Mouse (Mus musculus): ENCODE measurements around the gene Scel.

Gene Scel

DNA sequence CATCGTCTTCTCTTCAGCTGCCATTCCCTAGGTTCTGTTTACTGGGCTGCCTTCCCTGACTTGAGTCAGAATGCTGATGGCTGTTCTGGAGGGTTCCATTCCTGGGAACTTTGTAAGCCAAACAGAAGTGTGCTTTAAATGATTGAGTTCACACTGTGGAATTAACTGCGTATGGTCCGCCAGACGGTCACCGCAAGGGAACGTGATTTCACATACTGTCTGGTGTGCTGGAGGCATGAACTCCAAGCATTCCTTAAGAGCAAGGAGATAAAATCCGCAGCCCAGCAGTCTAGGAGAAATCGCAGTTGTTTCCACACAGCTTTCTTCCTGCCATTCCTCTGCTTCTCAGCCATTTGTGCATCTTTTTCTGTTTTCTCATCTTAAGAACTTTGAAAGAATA is 2.3 kb downstream of the Scel start:
- DNase-seq (ENCODE audit: low spot score), result no peak

DNA sequence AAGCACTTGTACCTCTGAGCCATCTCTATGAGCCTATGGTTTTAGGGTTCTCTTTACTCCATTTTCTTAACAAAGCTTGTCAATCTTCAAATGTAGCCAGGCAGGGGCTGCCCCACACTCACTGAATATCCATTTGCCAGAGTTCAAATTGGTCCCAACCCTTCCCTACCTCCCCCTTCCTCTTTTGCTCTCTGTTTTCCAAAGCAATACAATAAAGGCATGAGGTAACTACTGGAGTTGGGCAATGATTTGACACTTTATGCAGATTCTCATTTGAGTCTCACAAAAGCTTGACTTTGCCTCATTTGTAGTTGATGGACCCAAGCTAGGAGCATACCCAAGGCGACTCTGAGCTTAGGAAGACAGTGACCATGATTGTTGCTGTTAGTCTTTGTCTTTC is 13.1 kb downstream of the Scel start:
- no peak for DNase-seq (ENCODE audit: low spot score)

DNA sequence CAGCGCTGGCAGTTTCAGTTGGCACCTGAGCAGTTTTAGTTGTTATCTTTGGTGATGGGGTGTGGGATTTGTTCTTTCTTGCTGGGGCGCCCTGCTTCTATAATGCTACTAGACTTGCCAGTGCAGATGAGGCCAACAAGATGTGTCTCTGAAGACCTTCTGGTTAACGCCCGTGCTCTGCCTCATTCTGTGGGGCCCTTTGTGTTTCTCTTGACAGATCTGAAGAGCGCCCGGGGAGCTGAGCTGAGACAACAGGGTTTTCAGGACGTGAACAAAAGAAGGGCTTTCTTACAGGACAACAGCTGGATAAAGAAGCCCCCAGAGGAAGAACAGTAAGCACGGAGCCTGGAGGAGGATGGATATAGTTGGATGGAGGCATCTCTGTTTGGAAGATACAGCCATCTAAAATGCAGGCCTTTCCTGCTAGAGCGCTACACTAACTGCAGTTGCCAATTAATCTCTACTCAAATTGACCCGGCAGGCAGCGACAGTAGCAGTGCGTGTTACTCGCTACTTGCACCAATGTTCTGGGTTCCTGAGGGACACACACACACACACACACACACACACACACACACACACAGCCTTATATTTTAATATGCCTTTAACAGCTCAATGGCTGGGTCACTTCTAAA is 16.7 kb downstream of the Scel start:
- DNase-seq (ENCODE audit: low spot score), result no peak

DNA sequence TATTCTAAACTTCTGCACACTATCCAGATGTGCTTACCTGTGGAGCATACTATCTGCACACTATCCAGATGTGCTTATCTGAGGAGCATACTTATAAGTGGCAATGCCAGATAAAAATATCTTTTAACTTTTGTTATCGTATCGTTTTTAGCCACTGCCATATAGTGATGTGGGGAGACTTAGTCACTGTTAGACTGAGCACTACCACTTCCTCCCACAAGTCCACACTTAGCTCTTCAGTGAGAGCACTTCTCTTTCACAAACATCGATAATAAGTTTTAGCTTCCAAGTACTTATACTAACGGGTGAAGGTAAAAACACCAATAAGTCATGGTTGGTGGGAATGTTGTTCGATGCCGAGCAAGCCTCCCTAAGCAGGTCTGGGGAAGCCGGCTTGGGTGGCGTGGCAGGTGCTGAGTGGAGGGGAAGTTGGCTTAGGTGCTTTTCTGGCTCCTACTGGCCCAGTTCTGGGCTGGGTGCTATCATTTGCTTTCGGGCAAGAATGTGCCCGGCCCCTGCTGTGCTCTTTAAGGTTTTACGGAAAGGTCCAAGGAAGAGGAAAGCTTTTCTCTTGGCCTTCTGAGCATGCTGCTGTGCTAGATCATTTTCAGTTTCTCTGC is 18.7 kb downstream of the Scel start:
- no peak for DNase-seq (ENCODE audit: low spot score)

DNA sequence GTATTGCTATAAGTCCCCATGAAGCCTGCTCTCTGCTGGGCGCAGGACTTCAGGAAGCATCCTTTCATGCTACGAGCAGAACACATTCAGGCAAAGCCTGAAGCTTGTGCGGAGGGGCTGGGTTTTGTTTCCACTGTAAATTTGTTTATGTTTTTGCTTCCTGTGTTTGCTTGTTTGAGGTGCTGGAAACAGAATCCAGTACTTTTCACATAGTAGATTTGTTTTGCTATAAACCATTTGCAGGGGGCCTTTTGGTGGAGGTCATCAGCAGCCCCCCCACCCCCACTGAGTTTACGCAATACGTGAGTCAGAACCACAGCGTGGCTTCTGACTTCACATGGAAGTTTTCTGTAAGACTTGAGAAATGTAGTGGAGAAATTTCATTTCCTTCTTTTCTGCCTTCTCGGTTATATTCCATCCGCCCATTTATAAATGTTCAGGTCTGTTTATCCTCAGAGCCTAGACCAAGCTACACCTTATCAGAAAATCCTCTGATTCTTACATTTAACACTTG is 22.4 kb downstream of the Scel start:
- no peak for DNase-seq (ENCODE audit: low spot score)

DNA sequence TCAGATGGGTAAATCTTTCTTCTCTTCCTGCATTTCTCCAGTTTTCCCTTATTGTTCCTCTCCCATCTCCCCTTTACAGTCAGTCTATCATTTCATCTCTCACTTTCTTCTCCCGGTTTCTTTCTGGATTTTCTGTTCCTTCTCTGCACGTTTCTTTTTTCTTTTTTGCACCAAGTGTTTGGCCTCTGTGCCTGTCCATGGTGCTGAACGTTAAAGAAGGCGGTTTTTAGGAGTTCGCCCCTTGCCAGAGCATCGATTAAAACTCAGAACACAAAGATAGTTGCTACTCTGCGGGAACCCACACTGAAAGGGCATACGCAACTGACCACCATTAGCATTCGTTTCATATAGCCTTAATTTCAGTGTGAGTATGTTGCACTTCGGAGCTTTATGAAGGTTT is 23.2 kb downstream of the Scel start:
- no peak for DNase-seq (ENCODE audit: low spot score)

DNA sequence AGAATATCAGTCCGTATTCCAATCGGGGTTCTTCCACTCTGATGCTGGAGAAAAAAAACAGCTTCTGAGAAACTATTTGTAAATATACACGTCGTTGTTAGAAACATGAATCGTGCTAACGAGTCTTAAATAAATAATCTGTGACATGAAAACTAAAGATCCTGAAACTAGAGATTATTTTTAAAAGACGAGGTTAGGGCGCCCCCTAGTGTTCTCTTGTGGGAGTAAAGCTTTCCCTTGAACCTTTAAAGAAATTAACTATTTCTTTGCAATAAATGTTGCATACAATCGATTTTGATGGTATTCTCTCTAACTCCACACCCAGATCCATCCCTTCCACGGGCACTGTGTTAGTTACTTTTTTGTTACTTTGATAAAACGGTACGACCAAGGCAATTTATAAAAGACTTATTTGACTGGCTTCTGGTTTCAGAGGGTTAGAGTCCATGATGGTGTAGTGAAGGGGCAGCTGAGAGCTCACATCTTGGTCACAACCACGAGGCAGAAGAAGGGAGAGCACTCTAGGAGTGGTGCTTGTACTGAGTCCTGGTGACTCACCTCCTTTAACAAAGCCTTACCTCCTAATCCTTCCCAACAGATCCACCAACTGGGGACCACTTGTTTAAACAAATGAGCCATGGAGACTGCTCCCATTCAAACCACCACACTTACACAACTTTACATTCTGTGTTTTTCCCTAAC is 24.4 kb downstream of the Scel start:
- peak; percentile 67 for DNase-seq (ENCODE audit: low spot score)

DNA sequence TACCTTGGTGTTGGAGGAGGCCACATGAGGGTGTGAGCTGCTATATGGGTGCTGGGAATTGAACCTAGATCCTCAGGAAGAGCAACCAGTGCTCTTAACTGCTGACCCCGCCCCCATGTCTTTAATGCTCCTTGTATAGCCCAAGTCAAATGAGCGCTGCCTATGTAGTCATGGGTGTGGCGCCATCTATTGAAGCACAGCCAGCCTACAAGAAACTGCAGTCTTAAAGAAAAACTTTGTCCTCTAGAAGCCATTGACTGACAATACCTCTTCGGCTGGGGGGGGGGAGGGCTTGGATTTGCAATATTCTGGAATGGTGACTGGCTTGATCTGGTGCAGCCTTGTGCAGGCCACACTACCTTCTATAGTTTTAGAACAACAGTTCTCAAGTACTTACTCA is 26.7 kb downstream of the Scel start:
- no peak for DNase-seq (ENCODE audit: low spot score)

DNA sequence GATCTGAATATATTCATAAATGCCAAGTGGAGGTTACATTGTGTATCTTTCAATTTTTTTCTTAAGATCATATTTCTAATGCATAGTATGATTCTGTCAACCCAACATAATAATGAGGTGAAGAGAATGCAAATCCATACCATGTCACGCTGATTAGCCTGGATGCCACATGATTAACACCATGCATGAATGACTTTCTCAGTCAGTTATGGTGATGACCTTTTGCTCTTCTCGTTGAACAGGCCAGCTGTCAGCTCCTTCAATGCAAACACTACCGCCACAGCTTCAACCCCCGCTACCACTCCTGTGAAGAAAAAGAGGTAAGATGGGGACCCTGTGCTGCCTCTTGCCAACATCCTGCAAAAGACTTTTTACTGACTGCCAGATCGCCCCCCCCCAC is 28.5 kb downstream of the Scel start:
- no peak for DNase-seq (ENCODE audit: low spot score)

DNA sequence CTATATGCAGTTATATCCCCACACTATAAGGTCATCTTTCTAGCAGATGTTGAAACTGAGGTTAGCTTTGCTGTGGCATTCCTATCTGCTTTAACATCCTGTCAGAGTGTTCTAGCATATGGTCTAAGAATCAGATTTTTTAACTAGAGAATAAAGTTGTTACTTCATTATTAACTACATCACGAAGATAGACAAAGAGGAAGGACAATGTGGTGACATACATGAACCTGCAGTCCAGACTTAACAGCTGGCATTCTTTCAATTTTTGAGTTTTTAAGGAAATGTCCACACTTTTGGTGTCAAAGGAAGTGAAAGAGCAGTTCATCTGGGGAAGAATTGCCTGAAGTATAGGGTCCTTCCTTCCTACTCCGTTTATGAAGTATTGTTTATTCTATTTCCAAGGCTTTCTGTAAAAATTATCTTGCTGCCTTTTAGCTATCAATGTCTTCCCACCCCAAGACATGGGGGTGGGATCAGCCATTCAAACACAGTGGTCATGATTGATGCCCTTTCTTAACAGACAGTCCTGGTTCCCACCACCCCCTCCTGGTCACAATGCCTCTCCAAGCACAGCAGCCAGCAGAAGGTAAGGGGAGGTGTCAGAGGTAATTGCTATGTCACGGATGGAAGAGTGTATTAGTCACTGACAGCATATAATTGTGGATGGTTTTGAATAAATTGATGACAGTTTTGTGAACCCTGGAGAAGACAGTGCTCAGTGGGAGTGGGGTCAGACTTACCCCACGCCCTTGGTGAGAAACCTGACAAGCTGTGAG is 30.4 kb downstream of the Scel start:
- DNase-seq (ENCODE audit: low spot score), result no peak

DNA sequence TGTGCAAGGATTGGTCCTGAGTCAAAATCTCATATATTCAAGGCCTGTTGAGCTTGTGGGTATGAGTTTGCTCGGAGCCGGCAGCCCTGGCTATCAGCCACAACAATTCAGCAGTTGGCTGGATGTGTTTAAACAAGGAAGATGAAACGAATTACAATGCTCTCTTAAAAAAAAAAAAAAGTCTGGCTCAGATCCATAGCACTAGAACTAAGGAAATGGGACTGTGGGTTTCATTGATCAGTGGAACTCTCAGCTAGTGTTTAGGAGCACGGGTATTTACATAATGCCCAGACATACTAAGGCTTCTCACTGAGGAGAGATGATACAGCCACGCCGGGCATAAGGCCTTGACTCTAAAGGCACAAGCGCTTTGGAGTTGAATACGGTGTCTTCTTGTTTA is 32.6 kb downstream of the Scel start:
- no peak for DNase-seq (ENCODE audit: low spot score)

DNA sequence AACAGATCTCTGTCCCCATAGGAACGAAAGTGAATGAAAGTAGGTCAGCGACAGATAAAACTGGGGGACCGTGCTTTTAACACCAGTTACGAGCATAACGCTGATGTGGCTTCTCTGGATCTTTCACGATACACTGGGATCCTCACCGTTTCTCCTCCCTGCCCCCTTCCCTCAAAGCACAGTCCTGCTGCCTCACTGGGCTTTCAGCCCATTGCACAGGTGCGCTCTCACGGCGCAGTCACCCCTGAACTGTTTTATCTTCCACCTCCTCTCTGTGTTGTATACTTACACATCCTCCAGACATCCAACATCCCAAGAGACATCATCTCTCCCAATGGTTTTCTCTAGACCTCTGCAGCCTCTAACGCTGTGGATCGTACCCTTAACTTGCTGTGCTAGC is 33.1 kb downstream of the Scel start:
- no peak for DNase-seq (ENCODE audit: low spot score)

DNA sequence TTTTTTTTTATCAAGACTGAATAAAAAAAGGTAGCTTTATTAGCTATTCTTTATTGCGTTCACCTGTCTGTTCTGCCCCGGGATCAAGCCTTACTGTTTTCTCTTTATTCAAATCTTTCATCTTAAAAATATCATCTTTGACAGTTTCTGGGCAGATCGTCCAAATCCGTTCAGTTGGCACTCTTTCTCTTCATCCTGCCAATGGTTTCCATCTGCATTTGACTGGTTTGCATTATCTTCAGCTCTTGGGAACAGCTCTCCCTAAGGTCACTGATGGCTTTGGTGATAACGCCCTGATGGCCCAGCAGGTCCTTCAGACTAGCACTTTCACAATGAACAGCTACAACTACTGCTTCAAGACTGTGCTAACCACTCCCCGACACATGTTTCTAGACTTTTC is 35.1 kb downstream of the Scel start:
- no peak for DNase-seq (ENCODE audit: low spot score)

DNA sequence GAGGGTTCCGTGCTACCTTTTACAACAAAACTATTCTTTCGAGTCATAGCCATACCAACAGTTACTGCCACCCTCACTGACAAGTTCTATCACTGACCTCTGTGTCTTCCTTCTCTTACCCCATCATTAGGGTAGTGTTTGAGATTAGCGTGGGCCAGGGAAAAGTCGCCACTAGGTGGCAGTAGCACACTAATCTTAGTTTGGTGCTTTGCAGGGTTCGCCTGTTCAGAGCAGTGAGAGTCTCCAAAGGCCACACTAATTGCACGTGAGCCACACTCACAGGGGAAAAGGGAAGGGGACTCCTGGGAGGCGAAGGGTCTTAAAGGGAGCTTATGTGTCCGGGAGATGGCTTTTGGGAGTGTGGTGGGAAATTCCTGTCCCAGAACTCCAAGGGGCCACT is 37.3 kb downstream of the Scel start:
- DNase-seq (ENCODE audit: low spot score), result peak; percentile 76

DNA sequence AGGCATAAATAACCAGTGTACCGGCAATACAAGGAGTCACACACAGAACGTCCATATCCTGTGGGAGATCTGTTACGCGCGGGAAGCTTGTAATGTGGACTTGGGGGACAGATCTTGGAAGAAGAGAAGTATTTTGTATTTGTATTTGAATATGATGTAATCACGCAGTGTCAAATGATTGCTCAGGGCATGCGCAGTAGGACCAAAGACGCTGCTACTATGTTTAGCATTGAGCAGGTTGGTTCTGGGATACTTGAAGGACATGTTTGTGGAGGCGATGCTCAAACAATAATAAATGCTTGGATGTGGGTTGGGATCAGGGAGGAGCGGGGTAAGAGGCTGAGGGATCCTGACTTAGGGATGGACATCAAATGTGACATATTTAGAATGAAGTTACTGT is 37.8 kb downstream of the Scel start:
- DNase-seq (ENCODE audit: low spot score), result no peak

DNA sequence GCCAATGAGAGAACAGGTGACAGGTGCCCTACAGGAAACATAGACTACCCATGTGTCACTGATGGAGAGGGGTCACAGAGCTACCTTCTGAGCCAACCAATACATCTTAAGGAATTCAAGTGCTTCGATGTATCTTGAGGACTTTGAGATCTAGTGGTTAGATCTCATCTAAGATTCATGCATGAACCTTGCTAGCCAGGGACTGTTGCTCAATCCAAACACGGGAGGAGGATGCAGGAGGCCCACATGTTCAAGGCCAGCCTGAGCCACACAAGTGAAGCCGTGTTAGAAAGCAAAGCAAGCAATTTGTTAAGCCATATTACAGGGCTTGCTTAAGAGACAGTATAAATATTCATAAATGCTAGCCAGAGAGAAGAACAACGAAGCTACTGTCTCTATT is 38.8 kb downstream of the Scel start:
- DNase-seq (ENCODE audit: low spot score), result no peak

DNA sequence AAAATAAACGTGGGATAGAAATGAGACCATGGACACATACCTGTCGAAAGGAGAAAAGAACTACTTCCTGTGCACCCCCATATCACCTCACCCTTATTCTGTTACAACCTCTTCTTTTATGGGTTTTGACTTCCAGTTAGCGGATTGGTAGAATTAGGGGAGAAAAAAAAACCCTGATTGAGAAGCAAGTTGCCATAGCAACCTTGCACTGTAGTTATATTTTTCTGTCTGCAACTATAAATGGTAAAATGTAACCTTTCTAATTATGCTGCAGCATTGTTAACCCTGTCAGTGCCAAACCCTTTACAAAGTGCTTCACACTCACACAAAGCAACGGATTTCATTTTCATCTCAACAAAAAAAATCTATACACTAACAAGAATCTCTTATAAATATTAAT is 39.2 kb downstream of the Scel start:
- DNase-seq (ENCODE audit: low spot score), result no peak

DNA sequence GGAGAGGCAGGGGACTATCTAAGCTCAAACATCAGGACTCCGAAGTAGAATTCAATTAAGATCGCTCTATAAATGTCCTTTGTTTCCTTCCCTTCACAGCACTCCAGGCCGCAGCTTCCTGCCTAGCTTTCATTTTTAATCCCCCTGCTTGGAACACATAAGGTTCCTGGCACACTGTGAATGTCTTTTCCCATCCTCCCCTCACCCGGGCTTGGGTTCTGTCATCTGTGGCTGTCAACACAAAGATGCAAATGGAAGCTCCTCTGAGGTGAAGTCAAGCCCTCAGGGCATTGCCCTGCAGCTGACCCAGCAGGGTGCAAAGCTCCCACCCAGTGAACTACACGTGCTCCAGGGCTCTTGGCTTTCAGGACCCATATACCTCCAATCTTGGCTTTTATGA is 43.5 kb downstream of the Scel start:
- no peak for DNase-seq (ENCODE audit: low spot score)

DNA sequence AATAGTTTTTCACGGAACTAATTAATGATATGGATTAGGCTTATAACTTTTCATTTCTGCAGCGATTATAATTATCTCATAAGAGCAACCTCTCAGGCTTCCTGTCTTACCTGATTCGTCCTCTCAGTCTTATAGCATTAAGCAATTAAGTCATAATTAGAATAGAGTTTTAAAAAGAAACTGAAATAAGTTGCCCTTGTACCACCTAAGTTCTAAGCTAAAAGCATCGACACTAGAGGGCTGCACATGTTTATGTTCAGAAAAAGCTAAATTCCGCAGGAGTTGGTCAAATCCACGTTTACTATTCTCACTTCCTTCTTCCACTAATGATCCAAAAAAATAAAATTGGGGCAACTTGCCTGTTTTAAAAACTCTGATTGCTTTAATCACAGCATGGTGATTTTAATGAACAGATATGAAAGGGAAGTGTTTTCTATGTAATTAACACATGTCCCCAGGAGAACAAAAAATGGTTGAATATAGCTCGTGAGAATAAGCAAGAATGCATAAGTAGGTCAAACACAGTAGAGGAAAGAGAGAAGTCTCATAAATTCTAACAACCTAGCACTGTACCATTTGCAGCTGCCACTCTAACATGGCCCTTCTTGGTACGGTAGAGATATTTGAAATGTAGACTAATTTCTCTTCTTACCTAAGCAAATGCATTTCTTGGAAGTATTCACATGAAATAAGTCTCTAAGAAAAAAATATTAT is 48.4 kb downstream of the Scel start:
- DNase-seq (ENCODE audit: low spot score), result no peak

DNA sequence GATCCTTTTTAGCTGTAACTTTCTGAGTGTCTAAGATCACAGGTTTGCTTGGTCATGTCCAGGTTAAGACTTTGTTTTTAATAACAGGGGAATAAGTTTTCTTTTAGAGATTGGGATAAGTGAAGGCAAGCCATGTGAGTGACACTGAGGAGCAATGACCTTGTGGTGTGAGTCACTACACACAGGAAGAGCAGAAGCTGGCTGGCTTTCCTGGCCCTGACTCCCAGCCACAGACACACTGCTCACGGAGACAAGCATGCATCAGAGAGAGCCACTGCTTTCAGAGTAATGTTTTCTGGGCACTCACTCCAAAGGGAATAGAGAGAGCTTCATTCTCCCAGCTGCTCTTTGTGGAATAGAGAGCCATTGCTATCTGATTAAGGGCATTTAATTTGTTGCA is 54.8 kb downstream of the Scel start:
- no peak for DNase-seq (ENCODE audit: low spot score)

DNA sequence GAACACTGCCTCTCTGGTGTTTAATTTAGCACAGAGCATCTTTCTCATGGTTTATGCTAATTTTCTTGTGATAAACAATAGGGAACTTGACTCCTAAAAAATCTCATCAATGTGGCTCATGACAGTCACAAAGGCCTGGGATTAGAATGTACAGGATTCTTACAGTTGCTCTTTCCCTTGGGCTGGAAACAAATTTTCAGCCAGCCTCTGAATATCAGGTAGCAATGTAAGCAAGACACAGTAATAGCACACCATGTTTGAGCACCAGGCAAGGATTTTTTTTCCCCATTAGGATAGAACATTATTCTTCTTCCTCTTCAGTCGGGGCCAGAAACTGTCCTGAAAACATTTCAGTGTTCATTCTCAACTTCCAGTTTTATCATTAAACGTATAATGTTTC is 55.3 kb downstream of the Scel start:
- DNase-seq (ENCODE audit: low spot score), result no peak
